Mouse (Mus musculus): ENCODE results near the gene Cym.

Gene Cym

DNA sequence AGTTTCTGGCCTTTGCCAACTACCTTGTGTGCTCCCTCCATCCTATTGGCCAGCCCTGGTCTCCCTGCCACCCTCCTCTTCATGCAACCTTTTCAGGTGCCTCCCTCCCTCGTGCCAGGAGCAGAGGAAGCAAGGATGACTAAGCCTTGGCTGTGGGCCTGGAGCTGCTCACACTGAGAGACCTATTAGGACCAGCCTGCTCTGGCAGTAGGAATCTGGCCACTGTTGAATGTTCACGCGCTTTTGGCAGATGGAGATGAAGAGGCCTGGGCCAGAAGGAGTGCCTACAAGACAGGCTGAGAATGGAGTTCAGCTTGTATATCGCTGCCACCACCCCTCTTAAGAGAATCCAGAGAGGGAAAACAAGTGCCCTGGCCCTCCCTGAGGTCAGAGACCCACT, 46.0 kb downstream of the Cym start:
- no peak for DNase-seq (ENCODE audit: extremely low read depth, insufficient read length, low spot score)

DNA sequence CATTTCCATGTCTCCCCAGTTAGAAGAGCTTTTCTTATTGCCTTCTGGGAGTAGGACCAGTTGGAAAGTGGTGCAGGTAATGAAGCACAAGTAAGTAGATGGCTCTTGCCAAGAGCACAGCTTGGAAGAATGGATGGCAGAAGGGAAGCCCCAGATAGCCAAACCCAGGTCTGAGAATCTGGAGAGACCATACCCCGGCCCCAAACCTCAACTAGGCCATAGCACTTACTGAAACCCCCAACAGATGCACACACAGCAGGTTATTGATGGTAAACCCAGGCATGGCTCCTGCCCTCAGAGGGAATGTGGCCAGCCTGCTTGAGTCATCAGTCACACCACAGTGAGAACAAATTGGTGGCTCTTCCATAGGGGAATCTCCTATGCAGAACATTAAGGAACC, 49.0 kb downstream of the Cym start:
- DNase-seq (ENCODE audit: extremely low read depth, insufficient read length, low spot score): no peak

DNA sequence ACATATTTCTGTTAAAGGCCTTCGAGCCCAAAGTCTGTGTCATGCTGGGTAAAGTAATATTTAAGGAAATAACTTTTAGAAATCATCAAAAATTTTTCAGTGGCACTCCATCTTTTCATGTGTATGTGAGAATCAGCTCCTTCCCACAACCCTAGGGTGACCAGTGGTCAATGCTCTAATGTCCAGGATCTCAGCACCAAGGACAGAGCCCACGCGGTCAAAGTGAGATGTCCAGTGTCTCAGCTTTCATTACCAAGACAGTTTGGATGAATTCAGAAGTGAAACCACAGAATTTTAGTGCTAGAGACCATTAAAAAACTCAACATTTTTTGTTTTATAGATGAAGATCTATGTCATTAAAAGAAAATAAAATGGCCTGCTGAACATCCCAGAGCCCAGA, 49.6 kb downstream of the Cym start:
- DNase-seq (ENCODE audit: extremely low read depth, insufficient read length, low spot score): no peak

DNA sequence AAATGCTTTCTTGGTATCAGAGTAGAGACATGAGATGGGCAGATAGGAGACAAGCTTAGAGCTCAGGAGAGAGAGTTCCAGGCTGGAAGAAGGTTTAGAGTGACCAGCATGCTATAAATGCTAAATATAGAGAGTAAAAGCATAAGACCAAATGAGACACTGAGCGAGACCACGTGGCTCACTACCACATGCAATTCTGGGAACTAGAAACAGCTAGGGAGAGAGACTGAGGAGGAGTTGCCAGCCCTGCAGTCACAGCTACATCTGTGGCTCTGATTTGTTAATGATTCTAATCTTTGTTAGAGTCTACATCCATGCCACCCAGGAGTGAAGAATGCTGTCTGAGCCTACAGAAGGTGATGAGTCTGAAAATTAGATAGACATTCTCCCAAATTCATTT, 52.0 kb downstream of the Cym start:
- no peak for DNase-seq (ENCODE audit: extremely low read depth, insufficient read length, low spot score)

DNA sequence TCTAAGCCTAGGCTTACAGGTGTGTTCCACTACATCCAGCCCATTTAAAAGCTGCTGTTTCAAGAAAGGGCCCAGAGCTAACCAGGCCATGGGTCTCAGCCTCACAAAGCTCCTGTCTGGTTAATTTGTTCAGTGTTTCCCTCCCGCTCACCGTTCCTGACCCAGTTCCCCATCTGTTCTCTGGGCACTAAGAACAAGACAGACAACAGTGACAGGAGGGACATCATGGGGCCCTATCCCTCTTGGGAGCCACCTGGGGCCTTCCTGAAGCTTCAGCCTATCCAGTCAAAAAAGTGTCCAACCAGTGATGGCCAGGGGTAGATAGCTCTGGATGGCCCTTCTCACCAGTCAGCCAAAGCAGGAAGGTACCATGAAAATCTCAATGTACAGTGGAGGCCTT, 58.8 kb downstream of the Cym start:
- no peak for DNase-seq (ENCODE audit: extremely low read depth, insufficient read length, low spot score)

All from 3134 (cell line).